Mouse (Mus musculus) liver, embryonic 14.5 days (tissue): ENCODE measurements around the gene Slc22a13.

Experiments
- CTCF ChIP-seq: IDR thresholded peaks from 2 replicates; pipeline ENCODE4 v1.5.1; 2016; ENCODE audit warnings: antibody characterized with exemption, low read depth, control low read depth
- EP300 ChIP-seq: IDR thresholded peaks from 2 replicates; pipeline ENCODE4 v1.6.1; 2016; ENCODE audit warnings: antibody characterized with exemption, low read depth

DNA sequence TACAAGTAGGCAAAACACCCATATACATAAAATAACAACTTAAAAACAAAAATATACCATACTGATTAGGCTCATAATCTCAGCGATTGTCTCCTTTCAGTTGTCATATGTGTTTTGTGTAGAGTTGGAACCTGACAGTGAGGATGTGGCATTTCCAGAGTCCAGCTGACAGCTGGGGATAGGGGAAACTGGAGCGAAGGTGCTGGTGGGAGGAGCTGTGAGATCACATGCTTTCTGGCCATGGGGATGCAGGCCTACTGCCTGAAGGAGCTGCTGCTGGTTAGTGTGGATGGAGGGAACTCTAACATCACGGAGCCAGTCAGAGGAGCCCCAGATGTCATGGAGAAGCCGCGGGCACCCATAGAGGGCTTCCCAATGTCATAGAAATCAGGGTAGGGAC, 3.1 kb downstream of the Slc22a13 start:
- TF ChIP-seq CTCF (no peak), EP300 (no peak)
